Mouse (Mus musculus) left cerebral cortex, postnatal 10 days (tissue): Measurements from ENCODE around the gene Fbxl15. TPM values are rescaled to one million over a fixed set of nuclear protein-coding genes. Genes with fewer than 3 reads are reported as not detected.

Experiments
- DNase-seq, 2 experiments: peaks; one replicate each; pipeline ENCODE4 v3.0.0; 2021 to 2022; ENCODE audit warnings: low spot score in 2 of 2, mixed read lengths in 1 of 2; ENCODE audit errors: extremely low spot score in 1 of 2
- intact Hi-C: fragments of 180-260 bp; cut with DNase I; formaldehyde crosslinking; loops from one replicate; pipeline ENCODE4 v1.15.1; 2025
- total RNA-seq, 2 experiments: library from RNA; stranded (reverse); gene quantifications; 2 replicates each; pipeline ENCODE4 v1.2.3; 2021

Gene Fbxl15
- total RNA-seq = 10 to 100 TPM; 25.9 to 29.2 TPM

DNA sequence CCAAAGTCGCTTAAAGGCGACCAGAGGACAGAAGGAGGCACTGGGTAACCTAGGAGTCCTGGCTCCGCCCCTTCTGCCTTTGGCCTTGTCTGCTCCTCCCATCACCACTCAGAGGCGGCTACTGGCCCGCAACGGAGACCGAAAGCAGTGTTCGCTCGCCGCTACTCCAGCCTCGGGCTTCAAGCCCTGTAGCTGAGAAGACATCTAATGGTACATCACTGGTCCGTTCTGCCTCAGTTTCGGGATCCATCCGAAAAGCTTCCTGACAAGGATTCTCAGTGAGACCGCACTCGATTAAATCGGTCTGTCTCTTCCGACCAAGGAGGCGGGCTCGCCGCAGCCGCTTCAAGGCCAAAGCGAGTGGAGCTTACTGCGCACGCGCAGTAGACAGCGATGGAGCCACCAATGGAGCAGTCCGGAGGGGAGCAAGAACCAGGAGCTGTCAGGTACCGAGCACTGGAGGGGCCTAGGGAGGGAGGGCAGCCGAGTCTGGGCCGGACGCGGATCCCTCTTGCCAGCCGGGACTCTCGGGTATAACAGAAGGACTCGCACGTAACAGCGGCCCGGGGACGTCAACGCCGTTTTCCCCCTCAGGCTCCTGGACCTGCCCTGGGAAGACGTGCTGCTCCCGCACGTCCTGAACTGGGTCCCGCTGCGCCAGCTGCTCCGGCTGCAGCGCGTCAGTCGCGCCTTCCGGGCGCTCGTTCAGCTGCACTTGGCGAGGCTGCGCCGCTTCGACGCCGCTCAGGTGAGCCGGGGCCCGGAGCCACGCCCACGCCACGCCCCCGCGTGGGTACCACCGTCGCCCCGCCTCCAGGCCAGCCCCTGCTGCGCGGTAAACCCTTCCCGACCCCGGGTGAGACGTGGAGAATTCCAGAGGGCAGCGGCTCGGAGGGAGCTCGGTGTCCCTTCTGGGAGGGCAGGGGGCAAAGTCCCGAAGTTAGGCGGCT is at the start of gene Fbxl15:
TSS of gene Fbxl15 (plus strand) at position 104 of the 950 bp plus-strand sequence.
- intact Hi-C loops = no loop called here

GRCm38 (mm10) chr19:46282081-46282849 is 45.7 kb upstream of the Fbxl15 start:
- no peak for DNase-seq
- intact Hi-C loops = no loop called here

More for the DNA sequence above, at the start of gene Fbxl15:
- DNase-seq = peak; percentile 96 to 97

- intact Hi-C loops = no loop called here
These were observed 43.3 kb upstream of the Fbxl15 start for GRCm38 (mm10) chr19:46284686-46285085.

DNA sequence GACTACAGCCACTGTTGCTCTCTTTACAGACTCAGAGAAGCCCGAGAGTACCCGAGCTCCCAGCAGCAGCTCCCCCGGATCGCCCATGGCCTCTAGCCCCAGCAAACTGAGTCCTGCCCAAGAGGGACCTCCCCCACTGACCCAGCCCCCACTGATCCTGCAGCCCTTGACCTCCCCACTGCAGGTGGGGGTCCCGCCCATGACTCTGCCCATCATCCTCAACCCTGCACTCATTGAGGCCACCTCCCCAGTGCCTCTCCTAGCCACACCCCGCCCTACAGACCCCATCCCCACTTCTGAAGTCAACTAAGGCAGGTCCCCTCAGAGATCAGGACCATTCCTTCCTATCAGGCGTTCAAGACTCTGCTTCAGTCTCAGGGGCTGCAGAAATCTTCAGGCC is 42.4 kb upstream of the Fbxl15 start:
- no peak for DNase-seq
- intact Hi-C loops = no loop called here

More at GRCm38 (mm10) chr19:46284686-46285085, 43.3 kb upstream of the Fbxl15 start:
- DNase-seq = no peak

DNA sequence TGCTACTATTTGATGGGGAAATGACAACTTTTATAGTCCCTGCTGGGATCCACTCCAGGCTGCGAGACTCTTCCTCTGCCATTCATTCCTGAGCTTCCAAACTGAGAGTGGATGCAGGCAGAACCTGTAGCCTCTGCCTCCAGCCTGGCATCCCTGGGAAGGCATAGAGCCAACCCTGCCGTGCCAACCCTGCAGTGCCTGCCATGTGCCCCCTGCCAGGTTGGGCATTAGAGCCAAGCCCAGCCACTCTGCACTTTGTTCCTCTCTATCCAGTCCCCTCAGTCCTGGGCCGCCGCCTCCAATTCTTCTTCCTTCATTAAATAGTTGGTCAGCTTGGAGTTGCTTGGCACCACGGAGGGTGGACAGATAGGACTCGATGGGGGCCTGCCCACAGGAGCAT is 41.9 kb upstream of the Fbxl15 start:
- intact Hi-C loops = no loop called here
- DNase-seq = no peak

DNA sequence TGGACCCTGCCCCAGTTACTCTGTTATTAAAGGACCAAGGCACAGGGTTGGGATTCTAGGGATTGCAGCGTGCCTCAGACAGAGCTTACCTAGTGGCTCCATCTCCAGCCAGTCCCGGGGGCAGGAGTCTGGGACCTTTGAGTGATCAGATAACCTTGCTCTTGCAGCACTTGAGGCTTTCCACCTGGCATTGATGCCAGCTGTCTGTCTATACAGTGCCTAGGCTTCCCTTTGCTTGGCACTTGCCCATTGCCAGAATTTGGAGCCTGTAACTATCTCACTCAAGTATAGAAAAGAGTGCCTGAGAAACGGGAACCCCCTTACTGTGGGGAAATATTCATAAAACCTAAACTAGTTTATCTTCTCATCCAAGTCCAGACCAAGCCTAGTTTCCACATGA is 41.1 kb upstream of the Fbxl15 start:
- no peak for DNase-seq
- intact Hi-C loops = no loop called here

- intact Hi-C loops = no loop called here
- DNase-seq = no peak
These were observed 40.4 kb upstream of the Fbxl15 start for GRCm38 (mm10) chr19:46287566-46287965.

GRCm38 (mm10) chr19:46290535-46291105 is 37.4 kb upstream of the Fbxl15 start:
- intact Hi-C loops = no loop called here
- DNase-seq = no peak

GRCm38 (mm10) chr19:46296938-46297337 is 31.0 kb upstream of the Fbxl15 start:
- intact Hi-C loops = no loop called here

GRCm38 (mm10) chr19:46300294-46301045 is 27.5 kb upstream of the Fbxl15 start:
- no peak for DNase-seq
- intact Hi-C loops = no loop called here

More at GRCm38 (mm10) chr19:46296938-46297337, 31.0 kb upstream of the Fbxl15 start:
- no peak for DNase-seq

GRCm38 (mm10) chr19:46302551-46302950 is 25.4 kb upstream of the Fbxl15 start:
- DNase-seq = no peak
- intact Hi-C loops = no loop called here

DNA sequence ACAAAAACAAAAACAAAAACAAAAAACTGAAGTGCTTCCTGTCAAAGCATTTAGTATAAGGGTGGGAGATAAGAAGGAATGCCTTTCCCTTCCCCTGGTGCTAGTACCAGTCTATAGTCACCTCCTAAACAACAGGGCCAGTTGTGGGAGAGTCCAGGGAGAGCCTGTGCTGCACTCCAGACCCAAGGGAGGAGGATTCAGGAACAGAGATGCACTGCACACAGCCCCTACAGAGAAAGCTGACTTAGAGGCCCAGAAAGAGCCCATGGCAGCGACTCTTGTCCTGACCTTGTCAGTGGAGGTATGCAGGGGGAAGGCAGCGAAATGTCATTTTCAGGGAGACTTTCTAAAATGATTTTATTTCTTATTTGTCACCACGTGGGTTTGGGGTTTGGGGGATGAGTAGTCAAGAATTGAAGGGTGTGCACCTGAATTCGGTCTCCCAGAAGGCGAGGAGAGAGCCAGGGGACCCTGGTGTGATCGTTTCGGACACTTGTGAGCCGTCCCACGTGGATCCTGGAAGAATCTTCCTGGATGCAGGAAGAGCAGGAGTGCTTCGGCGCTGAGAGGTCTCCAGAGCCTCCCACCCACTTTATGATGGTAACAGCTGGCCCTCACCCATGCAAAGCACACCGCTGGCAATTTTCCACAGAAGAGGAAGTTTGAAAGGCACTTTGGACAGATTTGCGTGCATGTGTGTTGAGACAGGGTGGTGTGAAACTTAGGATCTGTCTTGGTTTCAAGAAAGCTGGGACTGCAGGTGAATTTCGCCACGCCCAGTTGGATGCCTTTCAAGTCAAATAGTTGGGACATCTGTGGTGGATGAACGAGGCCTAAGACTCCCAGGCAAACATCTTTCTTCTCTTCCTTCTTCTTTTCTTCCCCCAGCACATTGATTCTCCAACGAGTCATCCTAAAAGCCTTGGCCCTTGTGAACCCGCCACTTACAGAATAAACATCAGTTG is 24.5 kb upstream of the Fbxl15 start:
- no peak for DNase-seq
- intact Hi-C loops = loop anchor here (2.0 kb wide), 1 partner anchor 167 kb away; no protein-coding TSS in a partner anchor

DNA sequence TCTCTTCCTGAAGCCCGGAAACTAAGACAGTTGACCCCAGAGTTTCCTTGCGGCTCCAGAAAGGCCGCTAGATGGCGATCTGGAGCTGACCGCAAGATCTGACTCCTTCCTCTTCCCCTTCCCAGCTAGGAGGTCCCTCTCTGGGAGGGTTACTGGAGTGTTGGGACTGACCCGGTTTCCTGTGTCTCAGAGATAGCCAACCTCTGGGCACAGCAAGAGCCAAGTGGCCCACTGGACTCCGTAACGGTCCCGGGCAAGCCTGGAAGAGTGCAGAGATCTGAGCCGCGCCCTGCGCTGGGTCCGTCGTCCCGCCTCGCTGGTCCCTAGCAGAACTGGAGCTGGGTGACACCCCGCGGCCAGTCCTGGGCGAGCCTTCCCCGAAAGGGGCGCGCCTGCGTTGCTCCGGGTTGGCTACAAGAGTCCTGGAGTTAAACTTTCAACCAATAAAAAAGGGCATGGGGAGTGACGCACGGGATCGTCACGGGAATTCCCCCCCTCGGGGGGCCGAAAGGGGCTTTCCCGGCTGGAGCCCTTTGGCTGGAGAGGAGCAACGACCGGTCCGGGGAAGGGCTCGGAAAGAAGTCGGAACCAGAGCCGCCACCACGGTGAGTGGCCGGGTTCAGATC is 23.7 kb upstream of the Fbxl15 start, which contains the start of gene Nfkb2:
TSS of gene Nfkb2 (plus strand) at position 105 of the 626 bp plus-strand sequence.
- intact Hi-C loops = loop anchor here (2.0 kb wide), 1 partner anchor 168 kb away; no protein-coding TSS in a partner anchor
- DNase-seq = peak; percentile 77 to 95

GRCm38 (mm10) chr19:46304908-46305333 is 23.1 kb upstream of the Fbxl15 start:
- DNase-seq = no peak
- intact Hi-C loops = loop anchor here (2.0 kb wide), 1 partner anchor 168 kb away; no protein-coding TSS in a partner anchor

DNA sequence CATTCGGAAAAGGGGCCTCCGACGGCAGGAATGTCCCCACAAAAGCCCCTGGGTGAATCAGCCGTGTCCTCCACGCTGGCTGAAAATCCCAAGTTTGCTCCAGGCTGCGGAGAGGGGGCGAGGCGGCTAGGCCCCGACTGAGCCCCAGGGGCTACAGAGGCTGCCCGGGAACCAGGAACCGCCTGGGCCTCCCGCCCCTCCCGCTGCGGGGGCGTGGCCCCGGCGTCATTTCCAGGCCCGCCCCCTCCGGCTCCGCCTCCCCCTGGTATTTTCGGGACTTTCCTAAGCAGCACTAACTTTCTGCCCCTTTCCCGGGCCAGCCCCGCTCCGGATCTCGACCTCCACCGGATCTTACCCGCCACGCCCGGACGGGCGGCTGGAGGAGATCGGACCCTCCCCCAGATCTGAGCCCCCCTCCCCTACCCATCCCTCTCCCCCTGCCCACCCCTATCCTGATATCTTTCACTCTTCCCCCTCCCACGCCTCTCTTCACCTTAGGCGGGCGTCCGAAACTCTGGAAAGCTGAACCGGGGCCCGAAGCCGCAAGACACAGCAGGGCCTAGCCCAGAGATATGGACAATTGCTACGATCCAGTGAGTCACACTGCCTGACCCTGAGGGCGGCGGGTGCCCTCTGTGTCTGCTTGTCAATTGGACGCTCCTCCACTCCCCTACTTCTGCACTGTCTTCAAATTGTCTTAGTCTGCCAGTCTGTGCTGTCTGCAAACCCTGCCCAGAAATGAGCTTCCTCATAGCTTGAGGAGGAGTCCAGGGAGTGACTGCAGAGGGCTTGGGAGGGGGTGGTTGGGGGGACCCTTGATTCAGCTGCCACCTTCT is 22.3 kb upstream of the Fbxl15 start:
- intact Hi-C loops = loop anchor here (2.0 kb wide), 1 partner anchor 169 kb away; no protein-coding TSS in a partner anchor
- peak in 1 of 2 experiments; percentile 91 for DNase-seq

DNA sequence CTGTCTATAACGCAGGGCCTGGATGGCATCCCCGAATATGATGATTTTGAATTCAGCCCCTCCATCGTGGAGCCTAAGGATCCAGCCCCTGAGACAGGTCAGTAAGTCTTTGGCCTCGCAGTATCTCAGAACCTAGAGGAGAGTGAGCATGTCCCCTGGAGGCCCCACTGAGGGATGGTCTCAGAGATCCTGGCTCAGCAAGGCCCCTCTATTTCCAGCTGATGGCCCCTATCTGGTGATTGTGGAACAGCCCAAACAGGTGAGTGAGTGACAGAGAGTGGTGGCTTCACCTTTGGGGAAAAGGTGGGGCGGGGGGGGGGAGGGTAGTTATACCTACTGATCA is 21.7 kb upstream of the Fbxl15 start:
- intact Hi-C loops = no loop called here
- DNase-seq = no peak
